Mouse (Mus musculus): Measurements from ENCODE around the gene Serpinh1. TPM values are rescaled to one million over a fixed set of nuclear protein-coding genes. Genes with fewer than 3 reads are reported as not detected.

Gene Serpinh1
- polyA plus RNA-seq, 1 experiment from 2014 or later = 579 TPM

- Histone ChIP-seq H3K27ac (ENCODE audit: low read length) (no peak overlapping the region), H3K4me2 (replicated peaks; ENCODE audit: low read depth, low read length) (no peak overlapping the region), H3K36me3 (ENCODE audit: insufficient read depth, low read length) (no peaks in the 10 kb centered on the region), H3K9ac (replicated peaks; ENCODE audit: low read depth) (no peak overlapping the region), H3K4me1 (ENCODE audit: insufficient read depth, low read depth, low read length) (peaks cover 24% of the 10 kb centered on the region), H3K9me3 (ENCODE audit: low read length) (no peaks in the 10 kb centered on the region), H3K27me3 (replicated peaks; ENCODE audit: insufficient read depth, low read length) (no peaks in the 10 kb centered on the region), H3K4me3 (ENCODE audit: low read depth, low read length) (no peak overlapping the region)
- no peak for DNase-seq (ENCODE audit: low spot score)
- ATAC-seq = no peak
- TF ChIP-seq EP300 (IDR thresholded peaks at IDR 0.05) (no peak), CTCF (IDR thresholded peaks at IDR 0.05) (no peak)
- WGBS = 80% methylated on average over 5 of the region's 5 CpGs
Measured at GRCm38 (mm10) chr7:99386030-99386429, 33.0 kb upstream of the Serpinh1 start.

GRCm38 (mm10) chr7:99384101-99384611 is 31.1 kb upstream of the Serpinh1 start:
- Histone ChIP-seq H3K4me3 (ENCODE audit: low read depth, low read length) (peak overlapping the region; percentile 66; the same call in 1 of the 2 replicates), H3K9me3 (ENCODE audit: low read length) (no peaks in the 10 kb centered on the region), H3K4me2 (replicated peaks; ENCODE audit: low read depth, low read length) (peak overlapping the region; percentile 90), H3K27ac (ENCODE audit: low read length) (peak overlapping the region; percentile 71), H3K27me3 (replicated peaks; ENCODE audit: insufficient read depth, low read length) (no peaks in the 10 kb centered on the region), H3K9ac (replicated peaks; ENCODE audit: low read depth) (peak overlapping the region; percentile 16; the same call in 1 of the 2 replicates), H3K36me3 (ENCODE audit: insufficient read depth, low read length) (no peaks in the 10 kb centered on the region), H3K4me1 (ENCODE audit: insufficient read depth, low read depth, low read length) (peaks cover 32% of the 10 kb centered on the region)
- peak; percentile 16 for ATAC-seq
- TF ChIP-seq CTCF (IDR thresholded peaks at IDR 0.05) (peak; percentile 54), EP300 (IDR thresholded peaks at IDR 0.05) (0 out of 2 replicates have a peak, but pooled peaks have one; percentile 35)
- WGBS = 17% methylated on average over 4 of the region's 4 CpGs
- DNase-seq (ENCODE audit: low spot score) = peak; percentile 71

- ATAC-seq = no peak
Measured at GRCm38 (mm10) chr7:99383246-99383645, 30.2 kb upstream of the Serpinh1 start.

GRCm38 (mm10) chr7:99382088-99383000 is 29.3 kb upstream of the Serpinh1 start:
- 6% methylated on average over 30 of the region's 30 CpGs for WGBS
- TF ChIP-seq EP300 (IDR thresholded peaks at IDR 0.05) (no peak), CTCF (IDR thresholded peaks at IDR 0.05) (no peak)
- DNase-seq (ENCODE audit: low spot score) = peak; percentile 37

More at GRCm38 (mm10) chr7:99383246-99383645, 30.2 kb upstream of the Serpinh1 start:
- 35% methylated on average over 5 of the region's 5 CpGs for WGBS
- Histone ChIP-seq H3K9me3 (ENCODE audit: low read length) (no peaks in the 10 kb centered on the region), H3K4me3 (ENCODE audit: low read depth, low read length) (peak overlapping the region; percentile 66), H3K27ac (ENCODE audit: low read length) (peak overlapping the region; percentile 71), H3K36me3 (ENCODE audit: insufficient read depth, low read length) (no peaks in the 10 kb centered on the region), H3K4me2 (replicated peaks; ENCODE audit: low read depth, low read length) (peak overlapping the region; percentile 90), H3K9ac (replicated peaks; ENCODE audit: low read depth) (peak overlapping the region; percentile 16; the same call in 1 of the 2 replicates), H3K27me3 (replicated peaks; ENCODE audit: insufficient read depth, low read length) (no peaks in the 10 kb centered on the region), H3K4me1 (ENCODE audit: insufficient read depth, low read depth, low read length) (peaks cover 32% of the 10 kb centered on the region)
- TF ChIP-seq EP300 (IDR thresholded peaks at IDR 0.05) (no peak), CTCF (IDR thresholded peaks at IDR 0.05) (no peak)
- DNase-seq (ENCODE audit: low spot score) = peak; percentile 67

GRCm38 (mm10) chr7:99381214-99382087 is 28.4 kb upstream of the Serpinh1 start, which contains the start of gene Gdpd5:
Gdpd5 (plus strand) TSS chr7:99381414.
- peak within 1 kb of the TSS; percentile 90 for H3K4me2 ChIP-seq (replicated peaks; ENCODE audit: low read depth, low read length)
- TF ChIP-seq EP300 (IDR thresholded peaks at IDR 0.05) (no peak), CTCF (IDR thresholded peaks at IDR 0.05) (no peak)
- DNase-seq (ENCODE audit: low spot score) = peak; percentile 98
- no peaks in the 10 kb centered on the region for H3K27me3 ChIP-seq (replicated peaks; ENCODE audit: insufficient read depth, low read length)
- no peaks in the 10 kb centered on the region for H3K36me3 ChIP-seq (ENCODE audit: insufficient read depth, low read length)
- ATAC-seq = peak; percentile 96
- H3K9me3 ChIP-seq (ENCODE audit: low read length) = no peaks in the 10 kb centered on the region
- peak within 1 kb of the TSS; percentile 53 for H3K9ac ChIP-seq (replicated peaks; ENCODE audit: low read depth)
- H3K27ac ChIP-seq (ENCODE audit: low read length) = peak within 1 kb of the TSS; percentile 88
- peaks cover 32% of the 10 kb centered on the region for H3K4me1 ChIP-seq (ENCODE audit: insufficient read depth, low read depth, low read length)
- H3K4me3 ChIP-seq (ENCODE audit: low read depth, low read length) = peak within 1 kb of the TSS; percentile 66
- under 1% methylated on average over 70 of the region's 73 CpGs for WGBS

More at GRCm38 (mm10) chr7:99382088-99383000, 29.3 kb upstream of the Serpinh1 start:
- Histone ChIP-seq H3K4me2 (replicated peaks; ENCODE audit: low read depth, low read length) (peak overlapping the region; percentile 90), H3K9me3 (ENCODE audit: low read length) (no peaks in the 10 kb centered on the region), H3K9ac (replicated peaks; ENCODE audit: low read depth) (peak overlapping the region; percentile 53), H3K27me3 (replicated peaks; ENCODE audit: insufficient read depth, low read length) (no peaks in the 10 kb centered on the region), H3K4me3 (ENCODE audit: low read depth, low read length) (peak overlapping the region; percentile 66), H3K4me1 (ENCODE audit: insufficient read depth, low read depth, low read length) (peaks cover 32% of the 10 kb centered on the region), H3K27ac (ENCODE audit: low read length) (peak overlapping the region; percentile 88), H3K36me3 (ENCODE audit: insufficient read depth, low read length) (no peaks in the 10 kb centered on the region)
- ATAC-seq = no peak
